In genomic region chr10:24965821-24966550, GRCm38 (mm10) we compare ENCODE assay signal across 17 mouse cellular contexts. TPM values are rescaled to one million over a fixed set of nuclear protein-coding genes. Genes with fewer than 3 reads are reported as not detected.
"Had no signal": no experiment of that assay in that cellular context is flagged by ENCODE, and none has a peak within 500 bp of the region (broad histone marks: within the 10 kb centered on the region; RNA-seq: fewer than 3 reads in every experiment).

No protein-coding gene starts in this region.

- H3K4me3 ChIP-seq: intestine, embryonic 15.5 days; left cerebral cortex, adult 2 months; limb, embryonic 10.5 days; liver, embryonic 15.5 days; midbrain, embryonic 10.5 days; neural tube, embryonic 13.5 days had no signal

- H3K27ac ChIP-seq: intestine, embryonic 15.5 days; left cerebral cortex, adult 2 months; limb, embryonic 10.5 days; liver, embryonic 15.5 days; midbrain, embryonic 10.5 days; neural tube, embryonic 13.5 days had no signal

- H3K36me3 ChIP-seq: intestine, embryonic 15.5 days; limb, embryonic 10.5 days; liver, embryonic 15.5 days; midbrain, embryonic 10.5 days; neural tube, embryonic 13.5 days had no signal

- DNase-seq: kidney, adult 18-20 months; kidney, postnatal 14 days; lung, adult 2 months; lung, postnatal 36 days; right cerebral cortex, adult 18-20 months; right cerebral cortex, postnatal 25 days; thymus, postnatal 14 days had no signal

- H3K9me3 ChIP-seq: intestine, embryonic 15.5 days; limb, embryonic 10.5 days; liver, embryonic 15.5 days; midbrain, embryonic 10.5 days; neural tube, embryonic 13.5 days had no signal

- ATAC-seq: intestine, embryonic 15.5 days; lung, postnatal 0 days had no signal

- H3K27me3 ChIP-seq: intestine, embryonic 15.5 days; liver, embryonic 15.5 days; neural tube, embryonic 13.5 days had no signal

- H3K9ac ChIP-seq: intestine, embryonic 15.5 days; liver, embryonic 15.5 days; neural tube, embryonic 13.5 days had no signal

- H3K4me2 ChIP-seq: intestine, embryonic 15.5 days; liver, embryonic 11.5 days; liver, embryonic 15.5 days; neural tube, embryonic 13.5 days had no signal

- H3K4me1 ChIP-seq: intestine, embryonic 15.5 days; limb, embryonic 10.5 days; liver, embryonic 15.5 days had no signal

RNA-seq across cellular contexts. Expression of gene Arg1, which starts 38.7 kb away (rescaled TPM):
- total RNA-seq: left cerebral cortex, adult 2 months; left cerebral cortex, postnatal 14 days; megakaryocyte progenitor cell, adult 5-6 weeks had no signal
